Mouse (Mus musculus) kidney, postnatal 25 days (tissue): ENCODE data around the gene Fam45a.
A peak's percentile ranks its signal among the peaks of the same experiment; 100 is the strongest.

Source experiments
- DNase-seq, 2 experiments: peaks; one replicate each; pipeline ENCODE4 v3.0.0; 2021; ENCODE audit warnings: mixed read lengths in 2 of 2

Gene Fam45a

GRCm38 (mm10) chr19:60811098-60812035 lies at the start of gene Fam45a:
Gene Fam45a (plus strand): TSS chr19:60811585.
- peak; percentile 93 to 96 for DNase-seq

GRCm38 (mm10) chr19:60773366-60773765 lies 38.0 kb upstream of the Fam45a start:
- DNase-seq, result no peak

GRCm38 (mm10) chr19:60782034-60782433 lies 29.4 kb upstream of the Fam45a start:
- no peak for DNase-seq

- DNase-seq, result no peak
Observed at GRCm38 (mm10) chr19:60784712-60785111, 26.7 kb upstream of the Fam45a start.

GRCm38 (mm10) chr19:60787465-60788150 lies 23.8 kb upstream of the Fam45a start:
- no peak for DNase-seq

GRCm38 (mm10) chr19:60788214-60788960 lies 23.0 kb upstream of the Fam45a start:
- DNase-seq, result no peak

- DNase-seq, result no peak
Observed at GRCm38 (mm10) chr19:60789452-60789851, 21.9 kb upstream of the Fam45a start.

- DNase-seq, result peak; percentile 59 to 85
Observed at GRCm38 (mm10) chr19:60789919-60790506, 21.4 kb upstream of the Fam45a start.

GRCm38 (mm10) chr19:60790551-60791161 lies 20.7 kb upstream of the Fam45a start, which contains the start of gene Eif3a:
Gene Eif3a (minus strand): TSS chr19:60790658.
- peak; percentile 93 to 97 for DNase-seq

GRCm38 (mm10) chr19:60791164-60791563 lies 20.2 kb upstream of the Fam45a start:
- no peak for DNase-seq

- DNase-seq, result no peak
Observed at GRCm38 (mm10) chr19:60793170-60793707, 18.1 kb upstream of the Fam45a start.

GRCm38 (mm10) chr19:60795244-60795643 lies 16.1 kb upstream of the Fam45a start:
- peak in 1 of 2 experiments; percentile 56 for DNase-seq

GRCm38 (mm10) chr19:60797415-60797814 lies 14.0 kb upstream of the Fam45a start:
- no peak for DNase-seq

- no peak for DNase-seq
Observed at GRCm38 (mm10) chr19:60799867-60800569, 11.4 kb upstream of the Fam45a start.

- no peak for DNase-seq
Observed at GRCm38 (mm10) chr19:60804903-60805302, 6.5 kb upstream of the Fam45a start.

- DNase-seq, result no peak
Observed at GRCm38 (mm10) chr19:60809927-60810326, 1.5 kb upstream of the Fam45a start.

GRCm38 (mm10) chr19:60812036-60812389 lies 628 bp downstream of the Fam45a start:
- no peak for DNase-seq

GRCm38 (mm10) chr19:60813133-60813532 lies 1.7 kb downstream of the Fam45a start:
- DNase-seq, result no peak

GRCm38 (mm10) chr19:60818677-60819076 lies 7.3 kb downstream of the Fam45a start:
- DNase-seq, result no peak

- peak; percentile 73 to 87 for DNase-seq
Observed at GRCm38 (mm10) chr19:60837747-60838146, 26.4 kb downstream of the Fam45a start.

- DNase-seq, result no peak
Observed at GRCm38 (mm10) chr19:60843324-60843723, 31.9 kb downstream of the Fam45a start.
